Mouse (Mus musculus) neural tube, embryonic 15.5 days (tissue): ENCODE results near the gene Kif24. TPM values are rescaled to one million over a fixed set of nuclear protein-coding genes. Genes with fewer than 3 reads are reported as not detected.

Source experiments
- ATAC-seq: fragments of 200-750 bp; cut with Nextera tagmentation; 2 replicates; pipeline ENCODE4 v1.8.0; 2017; ENCODE audit warnings: mild to moderate bottlenecking, moderate TSS enrichment, moderate library complexity; ENCODE audit not compliant: low FRiP score
- H3K27ac ChIP-seq: fragments of 300-500 bp; sonication (generic); replicated peaks from 2 replicates; pipeline ENCODE4 v1.5.1; 2015; ENCODE audit warnings: mild to moderate bottlenecking, inconsistent platforms
- H3K27me3 ChIP-seq: fragments of 300-500 bp; sonication (generic); replicated peaks from 2 replicates; pipeline ENCODE4 v1.6.1; 2015; ENCODE audit warnings: inconsistent platforms
- H3K36me3 ChIP-seq: fragments of 300-500 bp; sonication (generic); 2 replicates; pipeline ENCODE4 v1.6.1; 2015; ENCODE audit warnings: inconsistent platforms
- H3K4me1 ChIP-seq: fragments of 300-500 bp; sonication (generic); 2 replicates; pipeline ENCODE4 v1.6.1; 2015; ENCODE audit warnings: inconsistent platforms
- H3K4me2 ChIP-seq: fragments of 300-500 bp; sonication (generic); 2 replicates; pipeline ENCODE4 v1.6.1; 2015; ENCODE audit warnings: inconsistent platforms, mild to moderate bottlenecking, moderate library complexity
- H3K4me3 ChIP-seq: fragments of 300-500 bp; sonication (generic); replicated peaks from 2 replicates; pipeline ENCODE4 v1.5.1; 2015; ENCODE audit warnings: mild to moderate bottlenecking, inconsistent platforms
- H3K9ac ChIP-seq: fragments of 300-500 bp; sonication (generic); replicated peaks from 2 replicates; pipeline ENCODE4 v1.6.1; 2015; ENCODE audit warnings: mild to moderate bottlenecking, inconsistent platforms
- H3K9me3 ChIP-seq: fragments of 300-500 bp; sonication (generic); replicated peaks from 2 replicates; pipeline ENCODE4 v1.6.1; 2016; ENCODE audit warnings: inconsistent platforms
- WGBS: fragments of 180-500 bp; shearing (Covaris S2); methylation state at CpG from one replicate; pipeline ENCODE4 v1.1.7; 2015; ENCODE audit warnings: mixed read lengths; 5-methylcytosine and 5-hydroxymethylcytosine counted together
- polyA plus RNA-seq: library from polyadenylated mRNA; unstranded; fragments of >200 nt; fragmentation: Nextera tagmentation; extraction: Ambion mirVana; gene quantifications from 2 replicates; pipeline ENCODE4 v1.2.1, GENCODE M21; 2015

Kif24 gene
- polyA plus RNA-seq, result 2.4 and 3.0 TPM in 2 replicates

- Histone ChIP-seq H3K9ac (peak within 1 kb of the TSS; percentile 58), H3K4me3 (peak within 1 kb of the TSS; percentile 75), H3K36me3 (no peaks in the 10 kb centered on the region), H3K27ac (peak within 1 kb of the TSS; percentile 80), H3K9me3 (no peaks in the 10 kb centered on the region), H3K27me3 (no peaks in the 10 kb centered on the region), H3K4me2 (peak within 1 kb of the TSS; percentile 62), H3K4me1 (peaks cover 17% of the 10 kb centered on the region)
- peak; percentile 98 for ATAC-seq
- WGBS, result under 1% methylated on average over 68 of the region's 70 CpGs
These were observed at the start of gene Kif24, which contains the start of gene Nudt2 for GRCm38 (mm10) chr4:41464345-41465286. Gene Kif24 (minus strand): TSS chr4:41464887. Gene Nudt2 (plus strand): TSS chr4:41465151.

- H3K9ac ChIP-seq, result no peak overlapping the region
- peak overlapping the region; percentile 20; the same call in 1 of the 2 replicates for H3K4me2 ChIP-seq
These were observed 49.0 kb upstream of the Kif24 start for GRCm38 (mm10) chr4:41513714-41514113.

GRCm38 (mm10) chr4:41513309-41513708 is 48.6 kb upstream of the Kif24 start:
- H3K9me3 ChIP-seq, result no peaks in the 10 kb centered on the region
- peaks cover 5% of the 10 kb centered on the region; the same call in 1 of the 2 replicates for H3K27me3 ChIP-seq
- WGBS, result 26% methylated on average over 4 of the region's 4 CpGs
- peaks cover 8% of the 10 kb centered on the region for H3K4me1 ChIP-seq
- peak overlapping the region; percentile 20; the same call in 1 of the 2 replicates for H3K4me2 ChIP-seq
- peak; percentile 11; the same call in 1 of the 2 replicates for ATAC-seq
- H3K36me3 ChIP-seq, result no peaks in the 10 kb centered on the region
- H3K4me3 ChIP-seq, result no peak overlapping the region
- peak overlapping the region; percentile 54 for H3K27ac ChIP-seq
- no peak overlapping the region for H3K9ac ChIP-seq

More at GRCm38 (mm10) chr4:41513714-41514113, 49.0 kb upstream of the Kif24 start:
- Histone ChIP-seq H3K27me3 (peaks cover 2% of the 10 kb centered on the region; the same call in 1 of the 2 replicates), H3K4me3 (no peak overlapping the region), H3K4me1 (peaks cover 8% of the 10 kb centered on the region), H3K27ac (peak overlapping the region; percentile 54), H3K9me3 (no peaks in the 10 kb centered on the region), H3K36me3 (peaks cover 3% of the 10 kb centered on the region; the same call in 1 of the 2 replicates)
- WGBS, result 27% methylated on average over 8 of the region's 8 CpGs
- no peak for ATAC-seq

DNA sequence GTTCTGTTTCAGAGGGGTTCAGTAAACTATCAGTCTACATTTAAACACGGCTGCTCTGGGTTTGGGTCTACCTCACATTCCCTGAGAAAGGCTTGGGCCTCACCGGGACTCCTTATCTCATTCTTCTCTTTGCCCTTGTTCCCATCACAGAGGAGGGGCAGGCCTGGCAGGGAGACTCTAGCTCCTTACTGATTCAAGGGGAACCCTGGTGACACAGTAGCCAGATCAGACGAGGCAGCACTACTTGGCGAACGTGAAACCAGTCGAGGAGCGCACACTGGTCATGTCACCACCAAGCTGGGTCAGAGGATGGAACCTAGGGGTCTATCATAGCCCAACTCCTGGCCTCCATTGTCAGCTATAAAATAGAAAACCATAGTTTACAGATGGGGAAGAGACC is 43.3 kb upstream of the Kif24 start:
- peaks cover 5% of the 10 kb centered on the region; the same call in 1 of the 2 replicates for H3K27me3 ChIP-seq
- H3K4me3 ChIP-seq, result no peak overlapping the region
- ATAC-seq, result no peak
- H3K27ac ChIP-seq, result no peak overlapping the region
- peaks cover 26% of the 10 kb centered on the region for H3K4me1 ChIP-seq
- 42% methylated on average over 7 of the region's 7 CpGs for WGBS
- no peak overlapping the region for H3K9ac ChIP-seq
- no peaks in the 10 kb centered on the region for H3K9me3 ChIP-seq
- H3K4me2 ChIP-seq, result peak overlapping the region; percentile 90
- H3K36me3 ChIP-seq, result no peaks in the 10 kb centered on the region

DNA sequence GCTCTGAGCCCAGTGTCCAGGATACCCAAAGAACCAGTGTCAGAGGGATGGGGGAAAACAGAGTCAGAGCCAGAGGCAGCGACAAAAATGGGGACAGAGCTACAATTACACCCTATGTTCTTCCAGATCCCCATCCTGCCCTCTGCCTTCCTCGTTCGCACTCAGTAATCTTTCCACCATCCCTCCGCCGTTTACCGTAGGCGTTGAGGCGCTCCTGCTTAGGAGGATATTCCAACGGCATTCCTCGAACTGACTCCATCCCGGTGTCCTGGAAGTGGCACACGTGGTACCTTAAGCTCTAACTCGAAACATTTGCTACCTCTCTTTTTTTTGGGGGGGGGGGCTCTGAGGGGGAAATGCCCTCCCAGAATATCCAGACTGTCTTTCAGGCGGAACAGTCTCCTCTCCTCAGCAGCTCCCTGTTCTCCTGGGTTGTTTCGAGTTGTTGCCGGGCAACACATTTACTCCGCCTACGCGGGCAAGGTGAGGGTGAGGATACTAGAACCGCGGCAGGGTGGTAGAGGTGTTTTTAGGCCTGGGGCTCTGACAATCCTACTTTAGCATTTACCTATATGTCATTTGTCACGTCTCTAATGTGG is 42.7 kb upstream of the Kif24 start:
- peak overlapping the region; percentile 79 for H3K27ac ChIP-seq
- peak; percentile 13; the same call in 1 of the 2 replicates for ATAC-seq
- no peaks in the 10 kb centered on the region for H3K36me3 ChIP-seq
- H3K4me1 ChIP-seq, result peaks cover 32% of the 10 kb centered on the region
- peak overlapping the region; percentile 67 for H3K9ac ChIP-seq
- peaks cover 10% of the 10 kb centered on the region; the same call in 1 of the 2 replicates for H3K27me3 ChIP-seq
- no peaks in the 10 kb centered on the region for H3K9me3 ChIP-seq
- WGBS, result 3% methylated on average over 22 of the region's 22 CpGs
- H3K4me3 ChIP-seq, result peak overlapping the region; percentile 52
- peak overlapping the region; percentile 90 for H3K4me2 ChIP-seq

DNA sequence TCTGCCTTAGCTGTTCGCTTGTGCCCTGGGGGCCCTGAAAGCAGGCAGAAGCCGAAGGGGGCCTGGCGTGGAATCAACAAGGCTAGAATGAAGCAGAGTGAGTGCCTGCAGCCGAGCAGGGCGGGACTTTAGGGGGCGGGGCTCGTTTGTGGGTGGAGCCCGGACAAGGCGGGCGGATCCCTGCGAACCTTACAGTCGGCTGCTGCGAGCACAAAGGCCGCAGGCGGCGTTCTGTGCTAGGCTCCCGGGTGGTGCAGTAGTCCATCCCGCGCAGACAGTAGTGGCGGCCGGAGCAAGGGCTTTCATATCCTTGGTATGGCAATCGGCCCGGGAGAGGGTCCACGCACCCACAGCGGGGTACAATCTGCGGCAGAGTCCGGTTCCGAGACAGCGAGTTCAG is 42.2 kb upstream of the Kif24 start:
- Histone ChIP-seq H3K4me2 (peak overlapping the region; percentile 90), H3K9ac (peak overlapping the region; percentile 67), H3K4me1 (peaks cover 37% of the 10 kb centered on the region), H3K36me3 (no peaks in the 10 kb centered on the region), H3K27ac (peak overlapping the region; percentile 79), H3K9me3 (no peaks in the 10 kb centered on the region), H3K4me3 (peak overlapping the region; percentile 52), H3K27me3 (peaks cover 13% of the 10 kb centered on the region)
- WGBS, result under 1% methylated on average over 29 of the region's 29 CpGs
- peak; percentile 85 for ATAC-seq

- Histone ChIP-seq H3K9ac (0 out of 2 replicates have a peak overlapping the region, but pooled peaks have one; percentile 67), H3K4me3 (peak overlapping the region; percentile 52; the same call in 1 of the 2 replicates), H3K27me3 (peaks cover 20% of the 10 kb centered on the region), H3K4me2 (peak overlapping the region; percentile 90), H3K9me3 (no peaks in the 10 kb centered on the region), H3K36me3 (no peaks in the 10 kb centered on the region), H3K27ac (peak overlapping the region; percentile 79; the same call in 1 of the 2 replicates), H3K4me1 (peaks cover 37% of the 10 kb centered on the region)
- WGBS, result 14% methylated on average over 13 of the region's 13 CpGs
- ATAC-seq, result no peak
These were observed 41.5 kb upstream of the Kif24 start for GRCm38 (mm10) chr4:41506156-41506555.

- peaks cover 37% of the 10 kb centered on the region for H3K4me1 ChIP-seq
- no peak for ATAC-seq
- H3K4me2 ChIP-seq, result no peak overlapping the region
- no peaks in the 10 kb centered on the region for H3K36me3 ChIP-seq
- H3K27me3 ChIP-seq, result peaks cover 30% of the 10 kb centered on the region
- no peak overlapping the region for H3K4me3 ChIP-seq
- WGBS, result 56% methylated on average over 11 of the region's 11 CpGs
- no peaks in the 10 kb centered on the region for H3K9me3 ChIP-seq
- H3K9ac ChIP-seq, result no peak overlapping the region
- H3K27ac ChIP-seq, result no peak overlapping the region
These were observed 40.5 kb upstream of the Kif24 start for GRCm38 (mm10) chr4:41505131-41505551.

DNA sequence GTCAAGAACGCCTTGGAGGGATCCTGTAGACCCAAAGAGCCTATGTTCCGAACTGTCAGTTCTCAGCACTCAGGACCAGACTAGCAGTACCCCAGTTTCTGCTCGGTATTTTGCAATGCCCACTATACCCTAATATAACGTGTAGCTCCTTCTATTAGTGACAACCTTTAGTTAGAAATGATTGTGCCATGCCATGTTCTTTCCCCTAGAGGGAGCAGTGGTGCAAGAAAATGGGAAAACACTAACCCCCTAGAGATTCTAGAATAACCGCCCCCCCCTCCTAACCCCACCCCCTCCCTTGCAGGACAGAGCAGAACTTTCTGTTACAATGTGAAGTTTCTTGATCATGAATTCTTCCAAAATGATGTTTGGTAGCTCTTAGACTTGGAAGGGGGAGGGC is 39.6 kb upstream of the Kif24 start:
- ATAC-seq, result no peak
- no peak overlapping the region for H3K4me2 ChIP-seq
- H3K9me3 ChIP-seq, result no peaks in the 10 kb centered on the region
- H3K27ac ChIP-seq, result no peak overlapping the region
- H3K27me3 ChIP-seq, result peaks cover 39% of the 10 kb centered on the region
- no peaks in the 10 kb centered on the region for H3K36me3 ChIP-seq
- no peak overlapping the region for H3K4me3 ChIP-seq
- H3K9ac ChIP-seq, result no peak overlapping the region
- peaks cover 41% of the 10 kb centered on the region for H3K4me1 ChIP-seq
- 84% methylated on average over 5 of the region's 5 CpGs for WGBS

DNA sequence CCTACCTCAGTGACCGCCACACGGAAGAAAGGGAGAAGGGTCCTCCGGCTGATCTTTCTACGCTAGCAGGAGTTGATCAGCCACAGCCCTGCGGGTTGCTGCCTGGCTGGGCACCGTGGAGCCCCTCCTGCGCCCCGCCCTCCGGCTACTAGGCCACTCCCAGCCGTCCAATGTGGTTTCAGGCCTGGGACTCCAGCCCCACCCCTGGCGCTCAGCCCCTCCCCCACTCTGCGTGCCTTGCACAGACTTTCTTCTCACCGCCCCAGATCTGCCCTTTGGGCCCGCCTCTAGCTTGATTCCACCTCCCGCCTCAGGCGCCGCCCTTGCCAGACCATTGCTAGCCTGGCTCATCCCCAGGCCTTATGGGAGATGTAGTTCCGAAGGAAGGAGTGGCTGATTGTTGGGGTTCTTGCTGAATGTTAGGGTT is 38.3 kb upstream of the Kif24 start, which contains the start of gene AI464131:
Gene AI464131 (minus strand): TSS at position 91 of the 427 bp plus-strand sequence.
- peak within 1 kb of the TSS; percentile 39 for H3K4me3 ChIP-seq
- 3% methylated on average over 16 of the region's 18 CpGs for WGBS
- H3K36me3 ChIP-seq, result no peaks in the 10 kb centered on the region
- peak within 1 kb of the TSS; percentile 36; the same call in 1 of the 2 replicates for H3K9ac ChIP-seq
- peaks cover 45% of the 10 kb centered on the region for H3K27me3 ChIP-seq
- peaks cover 54% of the 10 kb centered on the region for H3K4me1 ChIP-seq
- no peaks in the 10 kb centered on the region for H3K9me3 ChIP-seq
- peak within 1 kb of the TSS; percentile 64 for H3K4me2 ChIP-seq
- H3K27ac ChIP-seq, result peak within 1 kb of the TSS; percentile 48; the same call in 1 of the 2 replicates
- ATAC-seq, result peak; percentile 86
